Mouse (Mus musculus) small intestine, adult 2 months (tissue): ENCODE measurements at regions not wholly inside any gene's neighbourhood (a gene's known extent, or its start where the extent isn't known, plus 50 kb on each side); places are given as distances from the start of the nearest gene placed in this dataset.

ENCODE experiments used
- CTCF ChIP-seq: fragments of 200-500 bp; IDR thresholded peaks from 2 replicates; pipeline ENCODE4 v1.5.1; 2012; ENCODE audit warnings: low read depth, mild to moderate bottlenecking, control low read depth, inconsistent platforms, low read length, moderate library complexity, mixed read lengths; ENCODE audit not compliant: insufficient replicate concordance, insufficient read length; ENCODE audit errors: extremely low read depth
- POLR2A ChIP-seq: fragments of 200-500 bp; IDR thresholded peaks from 2 replicates; pipeline ENCODE4 v1.6.1; 2012; ENCODE audit warnings: low read depth, mild to moderate bottlenecking, control low read depth, inconsistent platforms, low read length, moderate library complexity

- TF ChIP-seq CTCF (no peak), POLR2A (no peak)
Measured at GRCm38 (mm10) chr13:100940791-100941190, 107.6 kb upstream of the Slc30a5 start.
